Mouse (Mus musculus) G1E (cell line): ENCODE results near the gene Sostdc1. TPM values are rescaled to one million over a fixed set of nuclear protein-coding genes. Genes with fewer than 3 reads are reported as not detected.

ENCODE experiments used
- ATAC-seq: 2 replicates; pipeline ENCODE4 v1.8.0; 2016; ENCODE audit warnings: mild to moderate bottlenecking; ENCODE audit not compliant: insufficient number of reproducible peaks, poor library complexity, low FRiP score, severe bottlenecking; ENCODE audit errors: extremely low read depth
- DNase-seq: peaks from one replicate; pipeline ENCODE4 v3.0.0; 2012; ENCODE audit warnings: low spot score
- H3K27me3 ChIP-seq: 2 replicates; pipeline ENCODE4 v1.6.1; 2012; ENCODE audit warnings: mild to moderate bottlenecking, low read length, inconsistent platforms; ENCODE audit not compliant: insufficient read depth
- H3K36me3 ChIP-seq: replicated peaks from 2 replicates; pipeline ENCODE3; 2012; ENCODE audit warnings: mild to moderate bottlenecking, inconsistent platforms
- H3K4me1 ChIP-seq: 2 replicates; pipeline ENCODE4 v1.6.1; 2012; ENCODE audit warnings: low read depth, low read length, inconsistent platforms, mixed read lengths; ENCODE audit not compliant: insufficient read depth
- H3K4me3 ChIP-seq: 2 replicates; pipeline ENCODE4 v1.5.1; 2012; ENCODE audit warnings: low read depth, mild to moderate bottlenecking, inconsistent platforms, low read length, moderate library complexity, mixed read lengths
- H3K9me3 ChIP-seq: replicated peaks from 2 replicates; pipeline ENCODE4 v1.6.1; 2012; ENCODE audit warnings: inconsistent platforms
- CTCF ChIP-seq: IDR thresholded peaks from 2 replicates; pipeline ENCODE4 v1.5.1; 2012; ENCODE audit warnings: low read depth, low read length, inconsistent platforms, mixed read lengths
- GATA1 ChIP-seq: IDR thresholded peaks from 2 replicates; pipeline ENCODE4 v1.6.1; 2012; ENCODE audit warnings: borderline replicate concordance, low read length, inconsistent platforms, mixed read lengths
- GATA2 ChIP-seq: IDR thresholded peaks from 2 replicates; pipeline ENCODE4 v1.6.1; 2012; ENCODE audit warnings: low read depth, low read length, inconsistent platforms, borderline replicate concordance
- POLR2AphosphoS5 ChIP-seq: IDR thresholded peaks from 2 replicates; pipeline ENCODE4 v1.6.1; 2012; ENCODE audit warnings: low read depth, low read length, inconsistent platforms; ENCODE audit not compliant: insufficient replicate concordance
- TAL1 ChIP-seq: conservative IDR thresholded peaks from 2 replicates; pipeline ENCODE4 v1.6.1; 2012; ENCODE audit warnings: low read depth, low read length, inconsistent platforms, mixed read lengths
- polyA plus RNA-seq: library from polyadenylated mRNA; stranded (reverse); fragments of >175 nt; gene quantifications from 2 replicates; pipeline ENCODE4 v1.2.3, GENCODE M21; 2012
- total RNA-seq, 2 experiments: library from RNA; stranded (forward) in 1 of 2; stranded (reverse) in 1 of 2; fragments of 200-1000 nt in 1 of 2; fragments of >200 nt in 1 of 2; fragmentation: Nextera tagmentation in 1 of 2; gene quantifications; 2 replicates each; pipeline ENCODE4 v1.2.3; 2014 to 2017

The Sostdc1 gene
- total and polyA plus RNA-seq, 3 experiments: not detected

DNA sequence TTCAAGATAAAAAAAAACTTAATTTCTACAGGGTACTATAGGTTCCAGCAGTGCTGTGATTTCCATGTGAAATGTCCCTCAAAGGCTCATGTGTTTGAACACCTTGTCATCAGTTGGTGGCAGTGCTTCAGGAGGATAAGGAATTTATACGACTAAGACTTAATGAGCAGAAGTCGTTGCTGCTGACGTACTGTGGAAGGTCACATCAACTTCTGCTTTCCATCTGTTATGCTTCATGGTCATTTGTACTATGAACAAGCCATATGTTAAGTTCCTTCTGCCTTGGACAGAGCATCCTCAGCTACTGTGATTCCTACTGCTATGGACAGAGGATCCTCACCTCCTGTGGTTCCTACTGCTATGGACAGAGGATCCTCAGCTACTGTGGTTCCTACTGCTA is 46.1 kb downstream of the Sostdc1 start:
- H3K4me1 ChIP-seq: peaks cover 18% of the 10 kb centered on the region
- H3K9me3 ChIP-seq: no peaks in the 10 kb centered on the region; the same call in 1 of the 2 replicates
- no peaks in the 10 kb centered on the region for H3K36me3 ChIP-seq
- ATAC-seq (peak; percentile 10; the same call in 1 of the 2 replicates), DNase-seq (no peak)
- TF ChIP-seq POLR2AphosphoS5 (no peak), CTCF (no peak)
- H3K4me3 ChIP-seq: no peak overlapping the region
- H3K27me3 ChIP-seq: no peaks in the 10 kb centered on the region

DNA sequence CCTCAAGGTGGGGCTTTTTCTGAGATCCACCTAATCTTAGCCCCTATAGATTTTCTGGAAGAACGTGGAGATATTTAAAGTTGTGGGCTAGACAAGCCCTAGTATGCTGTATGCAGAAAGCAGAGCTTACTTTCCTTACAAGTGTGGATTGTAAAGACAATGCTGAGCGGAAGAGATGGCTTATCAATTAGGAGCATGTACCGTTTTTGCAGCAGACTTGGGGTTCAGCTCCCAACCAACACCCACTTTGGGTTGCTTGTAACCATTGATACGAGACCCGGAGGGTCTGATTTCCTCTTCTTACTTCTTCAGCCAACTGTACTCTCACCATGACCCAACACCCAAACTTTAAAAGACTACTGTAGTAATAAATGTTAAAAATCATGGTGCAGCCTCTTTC is 46.8 kb downstream of the Sostdc1 start:
- DNase-seq (no peak), ATAC-seq (peak; percentile 88)
- H3K36me3 ChIP-seq: no peaks in the 10 kb centered on the region
- H3K4me3 ChIP-seq: no peak overlapping the region
- peaks cover 18% of the 10 kb centered on the region for H3K4me1 ChIP-seq
- H3K9me3 ChIP-seq: no peaks in the 10 kb centered on the region; the same call in 1 of the 2 replicates
- no peak for TF ChIP-seq POLR2AphosphoS5
- TF ChIP-seq GATA1: no peak
- no peak for TF ChIP-seq GATA2
- 0 out of 2 replicates have a peak, but pooled peaks have one; percentile 22 for TF ChIP-seq TAL1
- no peak for TF ChIP-seq CTCF
- H3K27me3 ChIP-seq: no peaks in the 10 kb centered on the region

GRCm38 (mm10) chr12:36364013-36364412 is 50.1 kb downstream of the Sostdc1 start:
- Histone ChIP-seq H3K27me3 (no peaks in the 10 kb centered on the region), H3K36me3 (no peaks in the 10 kb centered on the region), H3K4me3 (no peak overlapping the region), H3K4me1 (peaks cover 18% of the 10 kb centered on the region), H3K9me3 (no peaks in the 10 kb centered on the region)
- TF ChIP-seq GATA2 (no peak), CTCF (no peak), POLR2AphosphoS5 (no peak), TAL1 (no peak), GATA1 (no peak)
- no peak for ATAC-seq
- no peak for DNase-seq

Other genes with a start within 250 kb of the Sostdc1 start
- 41.8 and 49.1 TPM in 2 replicates for gene Ankmy2, start 157.0 kb upstream of the Sostdc1 start, total RNA-seq (2014; fragmentation: Nextera tagmentation)
- gene Ankmy2, start 157.0 kb upstream of the Sostdc1 start, total RNA-seq (2017): 44.1 and 49.6 TPM in 2 replicates
- 2.5 and 2.7 TPM in 2 replicates for gene Ankmy2, start 157.0 kb upstream of the Sostdc1 start, polyA plus RNA-seq
- gene Bzw2, start 156.1 kb upstream of the Sostdc1 start, total RNA-seq (2014; fragmentation: Nextera tagmentation): 134 and 138 TPM in 2 replicates
- 129 and 140 TPM in 2 replicates for gene Bzw2, start 156.1 kb upstream of the Sostdc1 start, total RNA-seq (2017)
- 17.6 and 23.8 TPM in 2 replicates for gene Bzw2, start 156.1 kb upstream of the Sostdc1 start, polyA plus RNA-seq
- gene Lrrc72, start 60.7 kb upstream of the Sostdc1 start, total RNA-seq (2014; fragmentation: Nextera tagmentation): not detected in 2 replicates
- gene Lrrc72, start 60.7 kb upstream of the Sostdc1 start, total RNA-seq (2017): 0.35 TPM in 1 of 2 replicates, not detected in the other
- not detected in 2 replicates for gene Lrrc72, start 60.7 kb upstream of the Sostdc1 start, polyA plus RNA-seq
- gene Ispd, start 67.3 kb downstream of the Sostdc1 start, total RNA-seq (2014; fragmentation: Nextera tagmentation): 4.7 and 7.2 TPM in 2 replicates
- gene Ispd, start 67.3 kb downstream of the Sostdc1 start, total RNA-seq (2017): 6.2 and 10.2 TPM in 2 replicates
- gene Ispd, start 67.3 kb downstream of the Sostdc1 start, polyA plus RNA-seq: 1.5 and 1.9 TPM in 2 replicates
- gene D630036H23Rik, start 68.0 kb downstream of the Sostdc1 start, total RNA-seq (2014; fragmentation: Nextera tagmentation): 1.4 and 2.2 TPM in 2 replicates
- 1.2 and 2.1 TPM in 2 replicates for gene D630036H23Rik, start 68.0 kb downstream of the Sostdc1 start, total RNA-seq (2017)
- 1.6 and 1.7 TPM in 2 replicates for gene D630036H23Rik, start 68.0 kb downstream of the Sostdc1 start, polyA plus RNA-seq